Mouse (Mus musculus) brain, embryonic 14.5 days (tissue): ENCODE results near the gene Gfy.

Experiments
- CTCF ChIP-seq: fragments of 200-500 bp; IDR thresholded peaks from 2 replicates; pipeline ENCODE4 v1.5.1; 2012; ENCODE audit warnings: inconsistent platforms, mild to moderate bottlenecking, moderate library complexity, borderline replicate concordance; ENCODE audit not compliant: insufficient read depth, insufficient read length; ENCODE audit errors: extremely low read depth
- POLR2A ChIP-seq: fragments of 200-500 bp; IDR thresholded peaks from 2 replicates; pipeline ENCODE4 v1.6.1; 2012; ENCODE audit warnings: mild to moderate bottlenecking, inconsistent platforms, borderline replicate concordance; ENCODE audit not compliant: poor library complexity, insufficient read depth, insufficient read length, severe bottlenecking; ENCODE audit errors: extremely low read depth

GRCm38 (mm10) chr7:45139904-45140723 is 39.3 kb downstream of the Gfy start:
- TF ChIP-seq CTCF (no peak), POLR2A (no peak)
